Mouse (Mus musculus) liver, embryonic 14.5 days (tissue): Measurements from ENCODE around the gene Stx12. TPM values are rescaled to one million over a fixed set of nuclear protein-coding genes. Genes with fewer than 3 reads are reported as not detected.
"Not testable (repeated sequence)": the region's sequence is repeated elsewhere in the genome, so short reads cannot be mapped to it uniquely, and the experiment has no call there.

Experiments used
- ATAC-seq: fragments of 200-750 bp; cut with Nextera tagmentation; 2 replicates; pipeline ENCODE4 v1.8.0; 2017; ENCODE audit warnings: moderate number of reproducible peaks, mild to moderate bottlenecking, moderate library complexity; ENCODE audit not compliant: insufficient read depth
- DNase-seq, 3 experiments: peaks; one replicate each; pipeline ENCODE4 v3.0.0-alpha.2; 2012 to 2013; ENCODE audit warnings: low read depth in 3 of 3, low spot score in 3 of 3
- H3K27ac ChIP-seq: fragments of 300-500 bp; sonication (generic); 2 replicates; pipeline ENCODE4 v1.5.1; 2014; ENCODE audit warnings: moderate library complexity, mild to moderate bottlenecking, control low read depth, inconsistent platforms
- H3K27me3 ChIP-seq: fragments of 300-500 bp; sonication (generic); 2 replicates; pipeline ENCODE4 v1.6.1; 2014; ENCODE audit warnings: mild to moderate bottlenecking, low read length, moderate library complexity; ENCODE audit not compliant: control insufficient read depth, insufficient read depth
- H3K36me3 ChIP-seq: fragments of 300-500 bp; sonication (generic); replicated peaks from 2 replicates; pipeline ENCODE4 v1.6.1; 2014; ENCODE audit warnings: low read depth; ENCODE audit not compliant: control insufficient read depth, insufficient read depth
- H3K4me1 ChIP-seq, 2 experiments: fragments of 200-500 bp in 1 of 2; fragments of 300-500 bp in 1 of 2; sonication (generic) in 1 of 2; replicated peaks; 2 replicates each; pipeline ENCODE4 v1.6.1; 2012 to 2014; ENCODE audit warnings: antibody characterized with exemption in 1 of 2, inconsistent platforms in 1 of 2, low read length in 1 of 2; ENCODE audit not compliant: control insufficient read depth in 2 of 2, insufficient read depth in 2 of 2
- H3K4me2 ChIP-seq: fragments of 300-500 bp; sonication (generic); 2 replicates; pipeline ENCODE4 v1.6.1; 2014; ENCODE audit warnings: low read depth, mild to moderate bottlenecking, control low read depth, moderate library complexity
- H3K4me3 ChIP-seq, 2 experiments: fragments of 200-500 bp in 1 of 2; fragments of 300-500 bp in 1 of 2; sonication (generic) in 1 of 2; 2 replicates each; pipeline ENCODE4 v1.5.1; 2012 to 2014; ENCODE audit warnings: low read depth in 2 of 2, low read length in 2 of 2, mild to moderate bottlenecking in 2 of 2, control low read depth in 1 of 2, inconsistent platforms in 1 of 2, moderate library complexity in 1 of 2; ENCODE audit not compliant: insufficient read depth in 1 of 2
- H3K9ac ChIP-seq: fragments of 300-500 bp; sonication (generic); replicated peaks from 2 replicates; pipeline ENCODE4 v1.6.1; 2014; ENCODE audit warnings: mild to moderate bottlenecking, control low read depth, moderate library complexity
- H3K9me3 ChIP-seq: fragments of 300-500 bp; sonication (generic); 2 replicates; pipeline ENCODE4 v1.6.1; 2016; ENCODE audit warnings: low read length, mixed read lengths; ENCODE audit not compliant: control insufficient read depth
- CTCF ChIP-seq: IDR thresholded peaks from 2 replicates; pipeline ENCODE4 v1.5.1; 2016; ENCODE audit warnings: antibody characterized with exemption, low read depth, control low read depth
- EP300 ChIP-seq: IDR thresholded peaks from 2 replicates; pipeline ENCODE4 v1.6.1; 2016; ENCODE audit warnings: antibody characterized with exemption, low read depth
- WGBS: fragments of 180-500 bp; shearing (Covaris S2); extraction: QIAGEN DNeasy Blood & Tissue Kit; methylation state at CpG from one replicate; pipeline ENCODE4 v1.1.7; 2014; ENCODE audit not compliant: insufficient replicate concordance; 5-methylcytosine and 5-hydroxymethylcytosine counted together
- polyA plus RNA-seq, 2 experiments: library from polyadenylated mRNA; depleted of rRNA in 1 of 2; stranded (reverse) in 1 of 2; unstranded in 1 of 2; fragments of >200 nt; fragmentation: Nextera tagmentation in 1 of 2; extraction: Ambion mirVana in 1 of 2; gene quantifications; 2 replicates each; pipeline versions ENCODE4 v1.2.1 to v1.2.3; 2012 to 2014

The Stx12 gene
- polyA plus RNA-seq, 2 experiments: 12.9 to 16.9 TPM

GRCm38 (mm10) chr4:132922061-132922530, 37.8 kb upstream of the Stx12 start:
- TF ChIP-seq EP300 (no peak), CTCF (no peak)
- Histone ChIP-seq H3K27ac (peak overlapping the region; percentile 91), H3K9ac (peak overlapping the region; percentile 89), H3K4me2 (peak overlapping the region; percentile 68), H3K4me3 (peak overlapping the region; percentile 76 to 83), H3K27me3 (no peaks in the 10 kb centered on the region), H3K36me3 (peaks cover 4% of the 10 kb centered on the region; the same call in 1 of the 2 replicates), H3K9me3 (no peaks in the 10 kb centered on the region), H3K4me1 (peaks cover 14 to 19% of the 10 kb centered on the region in 2 experiments)
- ATAC-seq: peak; percentile 64
- peak in 1 of 3 experiments; percentile 44 for DNase-seq
- under 1% methylated on average over 50 of the region's 50 CpGs for WGBS

- Histone ChIP-seq H3K4me1 (peaks cover 14 to 19% of the 10 kb centered on the region in 2 experiments), H3K27me3 (no peaks in the 10 kb centered on the region), H3K27ac (peak overlapping the region; percentile 91), H3K36me3 (peaks cover 4% of the 10 kb centered on the region; the same call in 1 of the 2 replicates), H3K4me3 (peak overlapping the region; percentile 76 to 83), H3K4me2 (peak overlapping the region; percentile 68), H3K9me3 (no peaks in the 10 kb centered on the region), H3K9ac (peak overlapping the region; percentile 89)
- 30% methylated on average over 12 of the region's 12 CpGs for WGBS
- DNase-seq (no peak), ATAC-seq (no peak)
- no peak for TF ChIP-seq CTCF
- TF ChIP-seq EP300: no peak
Observed at GRCm38 (mm10) chr4:132921488-132921887, 37.2 kb upstream of the Stx12 start.

- H3K4me2 ChIP-seq: peak overlapping the region; percentile 68
- WGBS: 75% methylated on average over 4 of the region's 4 CpGs
- no peaks in the 10 kb centered on the region for H3K27me3 ChIP-seq
- peaks cover 14 to 19% of the 10 kb centered on the region in 2 experiments for H3K4me1 ChIP-seq
- no peaks in the 10 kb centered on the region for H3K9me3 ChIP-seq
- H3K9ac ChIP-seq: no peak overlapping the region; the same call in 1 of the 2 replicates
- H3K36me3 ChIP-seq: peaks cover 12% of the 10 kb centered on the region
- no peak overlapping the region for H3K4me3 ChIP-seq
- TF ChIP-seq EP300: no peak
- no peak for TF ChIP-seq CTCF
- no peak for DNase-seq
- peak overlapping the region; percentile 28 for H3K27ac ChIP-seq
- no peak for ATAC-seq
Observed at GRCm38 (mm10) chr4:132920171-132920570, 35.9 kb upstream of the Stx12 start.

- ATAC-seq, H3K9ac ChIP-seq, DNase-seq, H3K4me3 ChIP-seq, H3K9me3 ChIP-seq, H3K27ac ChIP-seq, H3K27me3 ChIP-seq, H3K4me2 ChIP-seq: not testable (repeated sequence)
- H3K36me3 ChIP-seq: peaks cover 24% of the 10 kb centered on the region
- peaks cover 10 to 14% of the 10 kb centered on the region in 2 experiments; a peak in 3 of 4 replicates for H3K4me1 ChIP-seq
- 82% methylated on average over 6 of the region's 6 CpGs for WGBS
Observed at GRCm38 (mm10) chr4:132918493-132918892, 34.2 kb upstream of the Stx12 start.

- no peak overlapping the region for H3K4me2 ChIP-seq
- ATAC-seq (no peak), DNase-seq (no peak)
- no peaks in the 10 kb centered on the region for H3K27me3 ChIP-seq
- no peak overlapping the region for H3K27ac ChIP-seq
- TF ChIP-seq EP300 (no peak), CTCF (no peak)
- H3K4me1 ChIP-seq: no peaks in the 10 kb centered on the region
- peaks cover 54% of the 10 kb centered on the region for H3K36me3 ChIP-seq
- WGBS: 81% methylated on average over 6 of the region's 6 CpGs
- H3K9me3 ChIP-seq: no peaks in the 10 kb centered on the region
- H3K9ac ChIP-seq: no peak overlapping the region
- no peak overlapping the region for H3K4me3 ChIP-seq
Observed at GRCm38 (mm10) chr4:132912156-132912555, 27.8 kb upstream of the Stx12 start.
